Mouse (Mus musculus) gastrocnemius, adult 2 months (tissue): Measurements from ENCODE around the gene Scaf8. TPM values are rescaled to one million over a fixed set of nuclear protein-coding genes. Genes with fewer than 3 reads are reported as not detected.
"Not testable (repeated sequence)": the region's sequence is repeated elsewhere in the genome, so short reads cannot be mapped to it uniquely, and the experiment has no call there.

Source experiments
- DNase-seq: peaks from one replicate; pipeline ENCODE4 v3.0.0; 2022
- H3K27ac ChIP-seq: fragments of 200-600 bp; 2 replicates; pipeline ENCODE4 v1.8.1; 2022; ENCODE audit warnings: mild to moderate bottlenecking
- H3K4me3 ChIP-seq: fragments of 200-600 bp; 2 replicates; pipeline ENCODE4 v1.8.1; 2022; ENCODE audit warnings: mild to moderate bottlenecking, moderate library complexity
- CTCF ChIP-seq: fragments of 200-600 bp; IDR thresholded peaks from 2 replicates; pipeline ENCODE4 v1.8.1; 2022; ENCODE audit warnings: antibody characterized with exemption, mild to moderate bottlenecking, moderate library complexity
- intact Hi-C: fragments of 180-260 bp; cut with DNase I; formaldehyde crosslinking; loops from one replicate; pipeline ENCODE4 v1.15.1; 2025
- long read RNA-seq, 2 experiments: library from polyadenylated mRNA; stranded (forward); transcript quantifications; one replicate each; pipeline ENCODE4 v2.0.0; 2021
- total RNA-seq, 2 experiments: library from RNA; stranded (reverse); gene quantifications; 2 replicates each; pipeline ENCODE4 v1.2.3; 2021

Gene Scaf8
- 10 to 100 TPM; 22.6 to 25.2 TPM for total RNA-seq
- long read RNA-seq, experiment 1, full-length matches to known transcripts: 2 of 10 reads
- long read RNA-seq, experiment 1, partial matches to known transcripts: 1 of 10 reads
- long read RNA-seq, experiment 1, other reads (novel, unspliced or antisense): 7 of 10 reads
- long read RNA-seq, experiment 2, full-length matches to known transcripts: 4 of 11 reads
- long read RNA-seq, experiment 2, partial matches to known transcripts: 1 of 11 reads
- long read RNA-seq, experiment 2, other reads (novel, unspliced or antisense): 6 of 11 reads

DNA sequence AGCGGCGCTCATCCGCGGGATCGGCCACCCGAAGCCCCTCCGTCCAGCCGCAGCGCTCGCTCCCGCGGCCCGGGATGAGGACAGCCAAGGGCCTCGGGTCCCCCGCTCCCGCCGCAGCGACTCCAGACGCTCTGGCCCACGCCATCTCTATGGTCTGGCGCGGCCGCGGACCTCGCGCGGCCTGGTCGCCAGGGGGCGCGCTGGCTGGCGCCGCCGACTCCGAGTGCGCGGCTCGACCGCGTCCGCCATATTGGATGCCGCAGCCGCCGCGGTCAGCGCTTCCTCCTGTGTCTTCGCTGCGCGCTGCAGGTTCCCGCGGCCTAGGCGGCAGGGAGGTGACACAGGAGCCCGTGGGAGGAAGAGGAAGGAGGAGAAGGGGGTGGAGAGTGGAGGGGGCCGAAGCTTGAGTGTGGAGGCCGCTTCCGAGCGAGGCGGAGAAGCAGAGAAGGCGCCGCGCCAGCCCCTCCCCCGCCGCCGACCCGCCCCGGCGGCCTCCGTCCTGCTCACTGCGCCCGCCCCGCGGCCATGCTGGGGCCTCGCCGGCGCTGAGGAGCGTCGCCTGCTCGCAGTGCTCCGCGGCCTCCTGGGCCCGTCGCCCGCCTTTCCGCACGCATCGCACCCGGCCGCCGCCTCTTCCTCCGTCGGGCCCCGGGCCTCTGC, at the start of gene Scaf8:
Gene Scaf8, plus strand, starts transcription at position 253 of the 660 bp plus-strand sequence.
- DNase-seq: peak; percentile 95
- TF ChIP-seq CTCF: peak; percentile 87
- Histone ChIP-seq H3K4me3 (peak within 1 kb of the TSS; percentile 79), H3K27ac (peak within 1 kb of the TSS; percentile 99)
- intact Hi-C loops: loop anchor here (1.0 to 5.0 kb wide), 3 partner anchors 30 to 109 kb away; no protein-coding TSS in a partner anchor

DNA sequence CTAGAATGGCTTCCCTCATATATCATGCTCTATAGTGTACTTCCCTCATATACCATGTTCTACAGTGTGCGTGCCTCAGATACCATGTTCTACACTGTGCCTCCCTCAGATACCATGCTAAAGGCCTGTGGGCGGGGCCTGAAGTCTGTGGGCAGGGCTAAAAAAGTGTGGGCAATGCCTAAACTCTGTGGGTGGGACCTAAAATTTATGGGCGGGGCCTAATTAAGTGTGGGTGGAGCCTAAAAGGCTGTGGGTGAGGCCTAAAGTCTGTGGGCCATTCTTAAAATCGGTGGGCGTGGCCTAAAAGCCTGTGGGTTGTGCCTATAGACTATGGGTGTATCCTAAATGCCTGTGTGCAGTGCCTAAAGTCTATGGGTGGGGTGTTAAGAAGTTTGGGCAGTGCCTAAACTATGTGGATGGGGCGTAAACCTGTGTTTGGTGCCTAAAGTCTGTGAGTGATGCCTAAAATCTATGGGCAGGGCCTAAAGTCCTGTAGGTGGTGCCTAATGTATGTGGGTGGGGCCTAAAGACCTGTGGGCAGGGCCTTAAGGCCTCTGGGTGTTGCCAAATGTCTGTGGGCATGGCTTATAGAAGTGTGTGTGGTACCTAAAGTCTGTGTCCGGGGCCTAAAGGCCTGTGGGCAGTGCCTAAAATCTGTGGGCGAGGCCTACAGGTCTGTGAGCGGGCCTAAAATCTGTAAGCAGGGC, 39.5 kb upstream of the Scaf8 start:
- intact Hi-C loops: no loop called here
- Histone ChIP-seq H3K4me3 (no peak overlapping the region), H3K27ac (no peak overlapping the region)
- no peak for TF ChIP-seq CTCF
- DNase-seq: no peak

- intact Hi-C loops: no loop called here
- no peak for DNase-seq
- no peak for TF ChIP-seq CTCF
- Histone ChIP-seq H3K4me3 (no peak overlapping the region), H3K27ac (no peak overlapping the region)
Observed at GRCm38 (mm10) chr17:3075873-3076245, 38.9 kb upstream of the Scaf8 start.

DNA sequence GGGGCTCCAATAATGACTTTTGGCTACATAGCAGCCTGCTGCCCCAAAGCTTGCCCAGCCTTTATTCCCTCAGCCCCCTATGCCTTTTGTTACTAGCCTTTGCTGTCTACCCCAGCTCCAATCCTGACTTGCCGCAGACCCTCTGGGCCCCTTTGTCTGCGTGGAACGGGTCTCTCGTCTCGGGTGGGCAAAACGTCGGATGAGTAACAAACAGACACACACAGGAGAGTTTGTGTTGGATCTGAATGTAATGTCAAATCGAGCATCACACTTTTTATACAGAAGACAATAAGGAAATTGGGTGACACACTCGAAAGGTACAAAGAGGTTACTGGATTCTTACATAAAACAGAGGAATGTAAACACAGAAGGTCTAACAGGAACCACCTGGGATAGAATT, 36.8 kb upstream of the Scaf8 start:
- DNase-seq, H3K27ac ChIP-seq, H3K4me3 ChIP-seq, intact Hi-C loops: not testable (repeated sequence)

DNA sequence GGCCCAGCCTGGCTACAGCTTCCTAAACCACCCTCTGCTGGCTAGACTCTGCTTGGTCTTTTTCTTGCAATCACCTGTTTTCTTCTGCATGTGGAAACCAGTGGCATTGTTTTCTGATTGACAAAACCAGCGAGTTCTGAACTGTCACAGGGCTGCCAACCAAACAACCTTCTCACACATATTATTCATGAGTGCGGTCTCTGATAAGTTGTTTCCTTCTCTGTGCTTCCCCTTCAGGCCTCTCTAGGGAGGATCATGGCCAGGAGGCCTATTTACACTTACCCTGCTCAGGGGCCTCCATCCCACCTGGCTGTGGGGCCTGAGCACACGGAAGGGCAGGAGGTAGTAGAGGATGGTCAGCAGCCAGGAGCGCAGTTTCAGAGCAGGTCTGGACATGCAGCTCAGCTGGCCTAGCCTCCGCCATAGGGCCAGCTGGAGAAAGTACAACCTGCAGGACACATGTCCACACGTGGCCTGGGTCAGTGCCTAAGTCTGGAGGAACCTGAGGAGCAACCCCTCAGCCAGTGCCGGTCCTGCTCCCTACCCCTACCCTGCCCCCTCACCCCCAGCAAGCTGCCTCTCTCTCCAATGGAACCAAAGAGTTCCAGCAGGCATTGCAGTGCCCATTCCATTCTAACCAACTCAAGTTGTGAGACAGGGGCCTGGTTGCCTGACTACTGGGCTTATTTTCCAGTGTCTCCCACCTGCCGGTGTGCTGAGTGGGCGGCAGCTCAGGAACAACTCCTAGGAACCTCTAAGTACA, 34.0 kb upstream of the Scaf8 start:
- H3K27ac ChIP-seq, intact Hi-C loops, H3K4me3 ChIP-seq, DNase-seq: not testable (repeated sequence)

DNA sequence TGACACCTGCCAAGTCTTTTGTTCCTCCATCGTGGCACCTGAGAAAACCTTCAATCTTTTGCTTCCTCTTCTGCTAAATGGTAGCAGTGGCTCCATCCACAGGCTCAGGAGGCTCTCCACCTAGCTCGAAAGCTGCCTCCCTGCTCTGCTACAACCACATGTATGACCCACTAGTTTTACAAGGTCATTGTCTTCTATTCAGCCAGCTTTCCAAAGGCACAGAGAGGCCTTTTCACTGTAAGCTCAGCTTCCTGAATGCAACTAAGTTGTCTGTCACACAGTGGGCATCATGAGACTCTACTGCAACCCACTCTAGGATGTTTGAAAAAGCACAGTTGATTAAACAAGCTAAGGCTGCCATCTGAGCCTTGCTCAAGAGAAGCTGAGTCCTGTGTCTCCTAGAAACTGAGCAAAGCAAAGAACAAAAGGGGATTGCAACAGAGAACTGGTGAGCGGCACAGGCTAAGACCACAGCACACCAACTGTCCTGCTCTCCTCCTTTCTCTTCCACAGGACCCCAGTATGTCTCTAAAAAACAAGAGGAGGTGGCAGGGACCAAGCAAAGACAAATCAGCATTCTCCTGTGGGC, 33.2 kb upstream of the Scaf8 start:
- H3K4me3 ChIP-seq, intact Hi-C loops, H3K27ac ChIP-seq: not testable (repeated sequence)
- peak; percentile 44 for DNase-seq

- intact Hi-C loops, DNase-seq: not testable (repeated sequence)
- H3K27ac ChIP-seq: peak overlapping the region; percentile 84
- peak overlapping the region; percentile 89 for H3K4me3 ChIP-seq
Observed at GRCm38 (mm10) chr17:3082125-3082755, 32.5 kb upstream of the Scaf8 start.

DNA sequence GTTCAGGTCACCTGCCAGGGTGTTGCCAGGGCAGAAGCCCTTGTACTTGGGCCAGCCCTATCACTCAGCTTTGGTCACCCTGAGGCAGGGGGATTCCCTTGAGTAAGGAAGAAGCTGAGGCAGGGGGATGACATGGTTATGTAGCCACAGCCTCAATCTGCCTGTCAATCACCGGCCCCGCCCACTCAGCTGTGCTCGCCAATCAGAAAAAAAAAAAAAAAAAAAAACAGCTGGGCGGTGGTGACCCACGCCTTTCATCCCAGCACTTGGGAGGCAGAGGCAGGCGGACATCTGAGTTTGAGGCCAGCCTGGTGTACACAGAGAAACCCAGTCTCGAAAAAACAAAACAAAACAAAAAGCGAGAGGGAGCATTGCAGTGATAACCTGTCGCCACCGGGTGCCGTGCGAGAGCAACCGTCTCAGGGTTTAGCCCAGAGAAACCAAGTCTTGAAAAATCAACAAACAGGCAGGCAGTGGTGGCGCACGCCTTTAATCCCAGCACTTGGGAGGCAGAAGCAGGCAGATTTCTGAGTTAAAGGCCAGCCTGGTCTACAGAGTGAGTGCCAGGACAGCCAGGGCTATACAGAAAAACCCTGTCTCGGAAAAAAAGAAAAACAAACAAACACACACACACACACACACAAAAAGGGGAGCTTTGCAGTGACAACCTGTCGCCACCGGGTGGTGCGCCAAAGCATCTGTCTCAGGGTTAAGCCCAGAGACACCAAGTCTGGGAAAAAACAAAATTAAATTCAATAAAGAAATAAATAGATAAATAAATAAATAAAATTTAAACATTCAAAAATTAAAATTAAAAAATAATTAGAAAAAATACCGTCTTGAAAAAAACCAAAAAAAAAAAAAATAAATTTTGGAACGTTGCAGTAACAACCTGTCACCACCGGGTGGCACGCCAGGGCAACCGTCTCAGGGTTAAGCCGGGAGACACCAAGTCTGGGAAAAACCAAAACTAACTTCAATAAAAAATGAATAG, 31.7 kb upstream of the Scaf8 start:
- peak; percentile 53 for DNase-seq
- peak; percentile 54 for TF ChIP-seq CTCF

GRCm38 (mm10) chr17:3083886-3084550, 30.8 kb upstream of the Scaf8 start:
- no peak for TF ChIP-seq CTCF
- DNase-seq: peak; percentile 96
- Histone ChIP-seq H3K27ac (peak overlapping the region; percentile 93), H3K4me3 (peak overlapping the region; percentile 89)
- intact Hi-C loops: loop anchor here (2.0 kb wide), 2 partner anchors 31 to 141 kb away; partner anchors contain the start of gene Scaf8

More for the DNA sequence above, 31.7 kb upstream of the Scaf8 start:
- H3K4me3 ChIP-seq: peak overlapping the region; percentile 89
- intact Hi-C loops: not testable (repeated sequence)
- H3K27ac ChIP-seq: peak overlapping the region; percentile 93

DNA sequence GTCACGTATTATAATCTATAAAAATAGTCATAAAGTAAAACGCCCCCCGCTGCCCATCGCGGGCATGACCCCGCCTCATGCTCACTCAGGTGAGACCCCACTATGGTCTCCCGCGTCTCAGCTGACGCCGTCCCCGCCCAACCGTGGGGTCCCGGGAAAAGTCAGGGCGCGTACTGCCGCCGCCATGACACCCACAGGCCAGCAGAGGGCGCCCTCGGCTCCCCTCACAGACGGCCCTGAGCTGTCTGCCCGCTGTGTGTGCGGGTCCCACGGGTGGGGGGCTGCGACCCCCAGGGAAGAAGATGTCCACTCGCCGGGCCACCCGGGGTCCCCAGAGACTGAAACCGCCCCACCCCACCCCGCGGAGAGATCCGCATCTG, 30.2 kb upstream of the Scaf8 start:
- DNase-seq: peak; percentile 86
- Histone ChIP-seq H3K4me3 (peak overlapping the region; percentile 89), H3K27ac (peak overlapping the region; percentile 93)
- intact Hi-C loops: loop anchor here (2.0 kb wide), 2 partner anchors 30 to 140 kb away; partner anchors contain the start of gene Scaf8
- peak; percentile 89 for TF ChIP-seq CTCF
